Mouse (Mus musculus): Measurements from ENCODE around the gene Cacna2d1.

The Cacna2d1 gene

DNA sequence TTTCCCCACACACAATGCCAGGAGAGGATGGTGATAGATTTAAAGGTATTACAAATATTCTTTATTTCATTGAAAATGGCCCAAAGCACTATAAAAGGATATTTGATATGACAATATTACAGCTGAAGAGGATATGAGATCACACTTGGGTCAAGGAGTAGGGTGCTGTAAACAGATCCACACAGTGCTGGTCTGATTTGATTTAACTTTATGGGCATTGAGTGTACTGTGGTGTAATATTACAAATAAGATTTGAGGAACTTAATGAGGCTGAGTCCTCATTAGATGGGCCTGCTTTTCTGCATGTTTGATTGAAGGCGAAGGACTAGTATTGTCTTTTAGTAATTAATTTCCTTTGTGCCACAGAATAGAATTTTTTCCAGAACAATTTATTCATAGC lies 212.1 kb downstream of the Cacna2d1 start:
- in situ Hi-C loops (cut with MboI, MseI): no loop called here

DNA sequence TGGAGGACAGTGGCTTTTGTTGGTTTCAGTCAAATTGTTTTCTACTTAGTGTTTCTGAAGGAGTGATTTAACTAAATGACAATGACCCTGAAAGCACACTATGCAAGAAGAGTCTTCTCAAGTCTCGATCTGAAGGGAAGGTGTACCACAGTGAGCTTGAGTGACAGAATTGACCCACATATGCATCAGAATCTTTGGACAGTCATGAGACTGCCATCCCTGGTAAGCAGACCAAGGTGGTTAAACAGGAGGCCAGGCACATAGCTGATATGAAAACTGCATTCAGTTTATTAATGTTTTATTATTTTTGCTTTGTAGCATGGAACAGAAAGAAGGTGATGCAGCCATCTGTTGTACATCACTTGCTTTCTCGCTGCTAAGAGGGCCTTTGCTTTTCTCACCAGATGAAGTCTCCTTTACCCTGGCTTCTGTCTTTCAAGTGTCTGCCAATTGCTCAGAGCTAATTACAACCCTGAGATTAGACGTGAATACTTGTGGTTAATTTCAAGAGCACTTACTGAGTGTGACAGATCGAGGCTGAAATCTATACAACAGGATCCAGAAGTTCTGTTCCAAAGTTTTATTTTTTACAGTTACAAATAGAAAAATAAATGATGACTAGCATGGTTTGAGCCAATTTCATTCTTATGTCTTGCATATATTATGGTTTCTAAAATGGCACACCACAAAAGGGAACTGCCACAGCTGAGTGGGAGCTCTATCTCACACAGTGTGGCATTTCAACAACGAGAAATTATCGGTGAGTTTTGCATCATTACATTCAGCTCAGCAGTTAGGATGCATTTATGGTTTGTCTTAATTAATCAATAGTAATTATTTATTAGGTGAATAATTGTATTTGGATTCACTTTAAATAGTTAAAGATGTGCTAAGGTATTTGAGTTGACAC lies 221.1 kb downstream of the Cacna2d1 start:
- in situ Hi-C loops (cut with MboI, MseI): no loop called here

DNA sequence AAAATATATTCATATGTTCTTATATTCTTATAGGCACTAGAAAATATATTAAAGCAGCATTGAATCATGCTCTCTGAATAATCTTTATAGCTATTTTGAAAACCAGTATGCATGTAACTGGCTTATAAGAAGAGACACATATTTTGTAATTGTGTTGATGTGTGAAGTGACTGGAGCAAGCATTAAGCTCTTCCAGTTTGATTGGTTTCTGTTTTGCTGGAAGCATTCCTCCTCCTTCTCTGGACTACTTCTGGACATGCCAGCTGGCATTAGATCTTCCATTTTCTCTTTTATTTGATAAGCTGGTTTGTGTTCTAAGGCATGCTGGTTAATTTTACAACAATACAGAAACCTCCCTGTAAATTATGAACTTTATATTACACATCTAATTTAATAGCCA lies 228.8 kb downstream of the Cacna2d1 start:
- in situ Hi-C loops (cut with MboI, MseI): no loop called here

DNA sequence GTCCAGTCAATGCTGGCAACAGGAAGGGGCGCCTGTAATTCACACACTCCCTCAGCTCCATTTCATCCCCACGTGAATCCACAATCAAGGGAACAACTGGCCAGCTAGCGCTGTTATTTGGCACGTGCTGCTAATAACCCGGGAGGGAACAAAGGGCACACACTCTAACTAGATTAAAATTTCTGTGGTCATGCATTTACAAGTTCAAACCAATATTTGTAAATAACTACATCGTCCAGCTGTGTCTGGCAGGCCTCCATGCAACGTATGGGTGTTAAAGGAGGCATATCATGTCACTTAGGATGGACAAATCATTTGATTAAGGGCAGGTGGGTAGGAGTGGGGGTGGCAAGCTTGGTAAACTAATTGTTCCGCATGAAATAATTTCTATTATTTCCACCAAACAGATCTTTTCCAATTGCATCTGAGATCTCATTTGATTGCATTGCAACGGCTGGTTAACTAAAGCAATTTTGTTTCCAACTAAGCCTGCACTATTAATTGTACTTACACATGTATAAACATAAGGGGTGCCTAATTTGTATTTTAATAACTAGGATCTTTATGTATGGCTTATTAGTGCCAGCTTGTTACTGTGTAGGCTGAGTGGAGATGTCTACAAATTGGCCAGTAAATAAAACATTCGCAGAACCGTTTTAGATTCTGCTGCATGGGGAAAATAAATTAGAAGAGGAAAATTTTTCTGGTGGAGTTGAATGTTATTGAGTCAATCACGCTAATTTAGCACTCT lies 231.8 kb downstream of the Cacna2d1 start:
- in situ Hi-C loops (cut with MboI, MseI): no loop called here

DNA sequence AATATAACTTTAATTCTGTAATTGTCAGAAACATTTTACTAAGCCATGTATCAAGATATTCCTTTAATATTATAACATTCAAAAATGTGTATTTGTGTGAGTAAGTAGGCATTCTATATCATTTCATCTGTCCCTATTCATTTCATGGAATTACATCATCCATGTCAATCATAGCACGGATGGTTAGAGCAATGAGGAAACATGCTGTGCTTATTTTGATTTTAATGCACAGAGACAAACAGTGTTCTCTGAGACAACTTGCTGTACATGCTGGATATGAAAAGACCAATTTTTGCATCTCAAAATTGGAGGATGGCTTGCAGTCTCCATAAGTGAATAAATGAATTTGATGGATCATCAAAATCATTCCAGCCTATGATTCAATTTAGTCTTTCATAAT lies 232.4 kb downstream of the Cacna2d1 start:
- in situ Hi-C loops (cut with MboI, MseI): no loop called here

DNA sequence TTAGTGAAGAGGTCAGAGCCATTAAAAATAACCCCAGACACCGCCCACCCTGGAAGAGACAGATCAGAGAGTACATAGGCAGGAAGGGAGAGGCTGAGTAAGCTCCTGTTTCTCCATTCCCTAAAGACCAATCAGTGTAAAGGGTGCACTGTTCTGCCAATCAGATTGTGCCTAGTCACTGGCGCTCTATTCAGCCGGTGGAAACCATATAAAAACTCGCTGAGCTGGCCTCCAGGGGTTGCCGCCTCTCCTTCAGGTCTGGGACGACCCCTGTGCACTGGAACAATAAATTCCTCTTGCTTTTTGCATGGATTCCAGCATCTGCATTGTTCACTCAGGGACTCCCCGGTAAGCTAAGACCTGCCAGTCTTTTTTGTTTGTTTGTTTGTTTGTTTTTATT lies 246.6 kb downstream of the Cacna2d1 start:
- in situ Hi-C loops (cut with MboI, MseI): no loop called here

DNA sequence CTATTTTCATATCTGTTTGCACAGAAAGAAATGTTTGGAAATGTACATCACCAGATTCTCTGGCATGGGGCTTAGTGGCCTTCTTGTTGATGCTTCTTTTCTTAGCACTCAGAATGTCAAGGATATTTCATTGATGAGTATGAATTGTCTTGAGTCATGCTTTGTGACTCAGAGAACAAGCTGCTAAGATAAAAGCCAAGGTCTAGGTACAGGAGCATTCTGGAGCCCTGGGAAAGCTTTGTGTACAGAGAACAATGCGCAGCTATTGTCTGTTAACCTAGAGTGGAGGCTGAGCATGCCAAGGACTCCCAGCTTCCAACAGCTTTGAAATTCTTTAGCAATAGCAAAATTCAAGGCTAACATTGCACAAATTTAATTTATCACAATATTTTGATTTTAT lies 249.6 kb downstream of the Cacna2d1 start:
- in situ Hi-C loops (cut with MboI, MseI): no loop called here

DNA sequence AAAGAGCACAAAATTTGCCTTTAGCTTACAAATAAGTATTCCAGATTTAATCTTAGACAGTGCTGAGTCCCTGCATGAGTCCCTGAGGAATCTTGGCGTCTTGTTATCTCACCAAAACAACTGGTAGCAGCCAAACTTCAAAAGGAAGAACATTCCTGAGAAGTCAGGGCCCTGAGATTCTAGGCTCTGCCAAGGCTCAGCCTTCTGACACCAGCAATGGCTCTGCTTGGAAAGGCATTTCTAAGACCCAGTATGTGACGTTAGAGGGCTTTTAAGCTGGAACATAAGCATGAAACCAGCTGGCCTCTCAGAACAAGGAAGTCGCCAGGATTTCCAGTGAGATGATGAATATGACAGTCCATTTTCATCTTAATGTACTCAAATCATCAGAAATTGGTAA lies 253.4 kb downstream of the Cacna2d1 start:
- in situ Hi-C loops (cut with MboI, MseI): no loop called here

DNA sequence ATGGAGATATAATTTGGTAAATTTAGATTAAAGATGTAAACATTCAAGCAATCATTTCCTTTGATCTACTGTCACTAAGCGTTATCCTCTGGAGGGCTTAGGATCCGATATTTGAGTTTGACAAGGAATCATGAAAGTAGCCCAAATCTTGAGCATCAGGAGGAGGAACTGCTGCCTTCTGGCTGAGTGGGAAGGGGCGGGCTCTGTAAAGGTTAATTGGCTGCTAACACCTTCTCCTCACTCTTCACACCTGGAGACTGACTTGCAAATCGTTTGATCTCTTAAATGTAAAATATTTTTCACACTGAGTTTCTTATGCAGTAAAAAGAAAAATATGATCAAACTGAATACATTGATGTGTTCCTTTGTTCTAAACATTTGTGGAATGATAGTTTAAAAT lies 255.4 kb downstream of the Cacna2d1 start:
- in situ Hi-C loops (cut with MboI, MseI): no loop called here

DNA sequence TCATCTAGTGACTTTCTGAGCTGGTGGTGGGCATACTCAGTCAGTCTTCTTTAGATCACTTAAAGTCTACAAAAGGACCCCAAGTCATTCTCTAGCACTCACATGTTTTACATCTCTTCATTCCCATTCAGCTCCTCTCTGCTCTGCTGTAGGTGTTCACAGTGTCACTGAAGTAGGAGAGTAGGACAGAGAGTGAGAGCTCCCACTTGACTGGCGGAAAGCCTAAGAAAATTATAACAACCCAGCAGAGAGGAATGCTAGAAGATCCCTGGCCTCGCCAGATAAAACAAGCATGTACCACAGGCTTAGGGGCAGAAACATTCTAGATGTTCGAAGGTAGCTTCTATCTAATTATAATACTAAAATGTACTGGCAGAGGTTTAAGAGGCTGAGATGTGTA lies 256.7 kb downstream of the Cacna2d1 start:
- in situ Hi-C loops (cut with MboI, MseI): no loop called here

DNA sequence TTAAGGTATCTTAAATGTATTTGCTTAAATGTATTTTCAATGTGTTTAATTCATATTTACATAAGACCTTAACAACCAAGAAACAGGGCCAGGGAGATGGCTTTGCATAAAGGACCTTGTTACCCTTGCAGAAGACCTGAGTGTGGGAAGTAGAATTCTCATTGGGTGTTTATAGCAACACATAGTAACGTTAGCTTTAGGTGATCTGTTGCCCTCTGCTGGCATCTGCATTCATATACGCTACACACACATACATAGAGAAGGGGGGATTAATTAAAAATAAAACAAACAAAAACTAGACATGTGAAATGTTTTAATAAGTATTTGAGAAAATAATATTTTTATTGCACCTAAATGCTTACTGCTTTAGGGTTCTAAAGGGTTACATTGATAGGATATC lies 265.3 kb downstream of the Cacna2d1 start:
- in situ Hi-C loops (cut with MboI, MseI): loop anchor here in 1 of 2 experiments (5.0 kb wide), 1 partner anchor 58 kb away; no protein-coding TSS in a partner anchor

DNA sequence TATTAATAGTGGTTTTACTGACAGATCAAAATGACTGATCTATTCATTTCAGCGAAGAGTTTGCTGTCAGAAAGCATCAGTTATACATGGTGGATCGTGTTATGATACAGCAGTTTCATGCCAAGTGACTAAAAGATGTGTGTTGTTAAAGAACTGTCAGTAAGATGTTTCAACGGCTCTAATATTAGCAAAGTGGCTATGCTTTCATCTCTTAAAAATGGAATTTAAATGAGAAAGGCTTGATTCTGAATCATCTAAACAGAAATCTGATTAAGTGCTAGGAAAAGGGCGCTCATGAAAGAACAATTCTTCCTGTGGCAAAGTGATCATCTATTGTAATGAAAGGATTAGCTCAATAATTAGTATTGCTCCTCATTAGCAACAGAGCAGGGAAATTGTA lies 287.5 kb downstream of the Cacna2d1 start:
- in situ Hi-C loops (cut with MboI, MseI): no loop called here

DNA sequence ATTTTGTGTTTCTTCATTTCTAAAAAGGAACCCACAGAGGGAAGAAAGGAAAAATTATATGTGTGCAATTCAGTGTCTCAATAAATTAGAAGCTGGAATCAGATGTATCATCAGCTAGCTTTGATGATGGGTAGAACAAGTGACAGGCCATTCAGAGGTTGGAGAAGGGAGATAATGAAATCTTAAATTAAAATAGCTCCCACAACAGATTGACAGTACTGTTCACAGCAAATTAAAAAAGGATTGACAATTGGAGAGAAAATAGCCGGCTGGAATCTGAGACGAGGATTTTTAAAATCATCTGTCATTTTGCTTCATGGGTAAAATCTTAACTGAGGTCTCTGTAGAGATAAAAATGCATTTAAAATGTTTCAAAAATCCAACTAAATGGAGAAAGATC lies 290.9 kb downstream of the Cacna2d1 start:
- in situ Hi-C loops (cut with MboI, MseI): no loop called here

DNA sequence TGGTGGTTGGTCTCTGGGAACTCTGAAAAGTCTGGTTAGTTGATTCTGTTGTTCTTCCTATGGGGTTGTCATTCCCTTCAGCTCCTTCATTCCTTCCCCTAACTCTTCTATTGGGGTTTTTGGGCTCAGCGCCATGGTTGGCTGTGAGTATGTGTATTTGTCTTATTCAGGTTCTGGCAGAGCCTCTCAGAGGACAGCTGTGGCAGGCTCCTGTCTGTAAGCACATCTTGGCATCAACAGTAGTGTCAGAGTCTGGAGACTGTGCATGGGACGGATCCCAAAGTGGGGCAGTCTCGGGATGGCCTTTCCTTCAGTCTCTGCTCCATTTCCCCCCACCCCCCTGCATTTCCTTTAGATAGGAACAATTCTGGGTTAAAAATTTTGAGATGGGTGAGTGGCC lies 294.9 kb downstream of the Cacna2d1 start:
- in situ Hi-C loops (cut with MboI, MseI): no loop called here

DNA sequence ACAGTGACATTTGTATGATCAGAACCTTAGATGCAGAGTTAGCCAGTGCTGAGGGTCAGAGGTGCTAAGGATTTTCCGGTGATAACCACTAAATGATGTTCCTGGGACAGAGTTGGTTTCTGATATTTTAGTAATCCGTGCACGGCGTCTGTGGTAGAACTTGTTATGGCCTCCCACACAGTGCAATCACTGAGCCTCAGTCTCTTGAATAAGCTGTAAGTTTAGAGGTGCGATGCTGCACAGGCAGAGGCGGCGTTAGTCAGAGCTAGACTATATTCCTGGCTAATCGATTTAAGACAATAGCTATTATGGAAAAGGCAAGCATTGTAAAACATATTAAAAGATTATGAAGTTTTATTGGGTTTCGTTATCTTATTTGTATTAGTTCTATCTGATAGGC lies 297.0 kb downstream of the Cacna2d1 start:
- in situ Hi-C loops (cut with MboI, MseI): no loop called here

DNA sequence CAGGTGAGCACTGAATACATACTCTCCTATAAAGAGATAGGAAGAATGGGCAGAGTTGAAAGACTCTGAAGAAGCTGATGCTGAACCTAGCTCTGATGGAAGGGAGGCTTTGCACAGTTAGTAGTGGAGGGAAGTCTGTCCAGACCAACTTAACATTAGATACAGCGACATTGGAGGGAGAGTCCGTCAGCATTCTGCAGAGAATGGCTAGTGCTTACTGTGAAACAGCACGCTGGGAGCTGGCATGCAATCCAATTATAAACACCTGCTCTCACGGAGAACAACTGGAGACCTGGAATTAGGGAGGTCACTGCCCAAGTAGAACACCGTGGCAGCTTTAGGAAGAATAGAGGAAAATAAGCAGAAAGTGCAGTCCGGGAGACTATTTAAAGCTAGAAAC lies 300.4 kb downstream of the Cacna2d1 start:
- in situ Hi-C loops (cut with MboI, MseI): no loop called here

DNA sequence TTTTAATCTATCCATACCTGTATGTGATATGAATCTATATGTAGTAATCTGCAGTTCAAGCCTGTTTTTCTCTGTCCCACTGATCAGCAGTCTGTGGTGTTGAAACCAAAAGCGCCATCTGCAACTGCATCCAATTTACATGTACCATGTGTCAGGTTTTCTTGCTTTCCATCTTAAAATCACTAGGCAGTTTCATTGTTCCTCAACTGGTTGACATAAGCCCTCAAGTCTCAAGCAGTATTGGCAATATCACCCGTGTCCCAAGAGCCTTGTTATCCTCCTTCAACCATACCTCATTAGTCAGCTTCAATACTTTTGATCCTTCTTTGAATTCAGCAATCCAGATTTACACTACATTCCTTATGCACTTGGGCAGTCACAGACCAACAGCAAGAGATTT lies 301.4 kb downstream of the Cacna2d1 start:
- in situ Hi-C loops (cut with MboI, MseI): no loop called here

DNA sequence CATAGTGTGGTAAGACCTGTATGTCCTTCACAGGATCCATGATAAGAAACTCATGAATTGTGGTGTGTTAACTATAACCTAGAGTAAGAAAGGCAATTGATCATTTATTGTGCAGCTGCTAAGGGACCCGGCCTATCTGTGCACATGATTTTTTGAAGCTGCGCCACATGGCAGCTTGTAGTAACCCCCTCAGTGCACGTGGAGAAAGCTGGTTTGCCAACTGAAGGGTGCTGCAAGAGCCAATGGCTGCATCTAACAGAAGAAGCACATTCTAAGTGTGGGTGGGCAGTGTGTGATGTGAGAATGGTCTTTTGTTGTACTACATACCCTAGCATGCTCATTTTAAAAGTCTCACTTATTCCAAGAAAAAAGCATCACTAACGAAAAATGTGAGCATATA lies 302.1 kb downstream of the Cacna2d1 start:
- in situ Hi-C loops (cut with MboI, MseI): no loop called here

DNA sequence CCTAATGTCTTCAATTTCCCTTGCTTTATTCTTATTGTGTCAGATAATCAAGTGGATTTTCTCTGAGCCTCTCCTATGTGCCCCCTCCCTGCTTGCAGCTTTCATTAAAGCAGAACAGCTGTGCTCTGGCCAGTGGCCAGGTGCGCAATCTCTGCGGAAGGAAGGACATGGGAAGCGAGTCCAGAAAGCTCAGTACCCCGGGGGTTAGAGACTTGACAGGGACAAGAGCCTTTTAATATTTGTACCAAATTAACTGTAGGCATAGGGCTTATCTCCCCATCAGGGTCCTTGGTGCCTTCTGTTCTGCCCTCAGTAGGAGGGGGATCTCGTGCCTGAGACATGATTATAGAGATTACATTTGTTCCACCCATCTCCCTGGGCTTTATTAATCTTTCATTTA lies 303.5 kb downstream of the Cacna2d1 start:
- in situ Hi-C loops (cut with MboI, MseI): no loop called here

DNA sequence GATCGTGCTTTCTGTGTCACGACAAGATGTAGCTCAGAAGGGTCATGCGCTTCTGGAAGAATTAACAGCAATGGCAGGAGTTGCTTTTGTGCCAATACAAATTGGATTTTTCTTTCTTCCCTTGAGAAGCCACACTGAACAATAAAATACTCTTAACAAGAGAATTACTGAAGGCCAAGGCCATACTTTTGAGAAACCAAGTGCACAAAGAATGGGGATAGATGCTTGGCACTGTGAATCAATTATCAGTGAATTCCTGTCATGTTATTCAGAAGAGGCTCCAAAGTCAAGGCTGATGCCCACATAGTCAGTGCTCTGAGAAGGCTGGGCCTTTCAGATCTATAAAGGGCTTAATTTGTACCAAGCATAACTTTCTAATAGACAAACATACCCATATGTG lies 305.8 kb downstream of the Cacna2d1 start:
- in situ Hi-C loops (cut with MboI, MseI): no loop called here

DNA sequence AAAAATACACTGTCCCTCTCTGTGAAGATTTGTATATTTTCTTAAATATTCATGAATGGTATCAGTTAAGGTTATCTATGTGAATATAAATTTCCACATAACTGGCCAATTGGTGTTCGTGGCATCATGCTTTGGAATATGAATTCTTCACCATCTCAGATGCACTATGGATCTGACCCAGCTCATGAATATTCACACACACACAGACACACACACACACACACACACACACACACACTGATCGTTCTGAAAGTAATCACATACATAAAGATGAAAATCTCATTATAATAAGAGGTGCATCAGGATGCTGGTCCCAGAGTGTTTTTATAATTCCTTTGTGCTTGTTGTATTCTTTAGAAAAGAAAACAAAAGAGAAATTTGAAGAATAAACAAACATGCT lies 309.1 kb downstream of the Cacna2d1 start:
- in situ Hi-C loops (cut with MboI, MseI): no loop called here

DNA sequence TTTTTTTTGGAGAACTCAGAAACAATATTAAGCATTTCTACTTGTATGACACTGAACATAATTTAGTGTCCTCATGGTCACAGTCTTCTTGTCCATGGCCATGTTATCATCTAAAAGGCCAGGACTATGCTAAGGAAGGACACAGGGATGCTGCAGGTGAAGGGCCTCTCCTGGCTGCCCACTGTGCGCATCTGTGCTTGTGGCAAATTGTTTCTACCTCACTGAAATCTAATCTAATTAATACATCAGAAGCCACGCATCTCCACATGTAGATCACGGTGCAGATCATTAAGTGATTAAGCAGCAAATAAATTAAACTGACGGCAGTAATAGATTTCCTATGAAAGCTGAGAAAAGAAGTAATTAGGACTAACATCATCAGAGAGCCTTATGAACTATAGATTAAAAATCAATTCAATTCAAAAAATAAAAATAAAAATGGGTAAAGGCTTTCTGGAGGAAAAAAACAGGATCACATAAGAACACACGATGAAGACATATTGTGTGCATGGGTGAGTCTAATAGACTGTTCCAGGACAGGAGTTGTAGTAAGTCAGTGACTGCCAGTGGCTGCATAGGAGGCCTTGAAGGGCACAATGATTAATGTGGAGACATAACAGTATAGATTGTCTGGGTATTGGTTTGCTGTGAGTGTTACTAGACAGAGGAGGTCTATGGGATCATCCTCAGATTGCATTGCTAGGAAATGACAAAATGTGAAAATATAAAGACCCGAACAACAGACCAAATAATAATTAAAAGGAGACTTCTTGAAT lies 318.4 kb downstream of the Cacna2d1 start:
- in situ Hi-C loops (cut with MboI, MseI): no loop called here
